Mouse (Mus musculus): ENCODE results near the gene Supt3. TPM values are rescaled to one million over a fixed set of nuclear protein-coding genes. Genes with fewer than 3 reads are reported as not detected.

Gene Supt3
- polyA plus RNA-seq, 1 experiment from 2014 or later = 6.5 TPM

- no peak overlapping the region for H3K27ac ChIP-seq (replicated peaks)
- no peak overlapping the region for H3K4me3 ChIP-seq (replicated peaks)
- WGBS (ENCODE audit: insufficient replicate concordance) = 47% methylated on average over 4 of the region's 4 CpGs
- no peaks in the 10 kb centered on the region for H3K9me3 ChIP-seq (replicated peaks)
- no peak overlapping the region for H3K4me2 ChIP-seq
- ATAC-seq (ENCODE audit: insufficient read depth) = no peak
- H3K27me3 ChIP-seq = no peaks in the 10 kb centered on the region
- H3K9ac ChIP-seq = no peak overlapping the region
- H3K36me3 ChIP-seq (replicated peaks) = no peaks in the 10 kb centered on the region
- no peaks in the 10 kb centered on the region for H3K4me1 ChIP-seq (replicated peaks)
Observed at GRCm38 (mm10) chr17:44973489-44973888, 196.5 kb downstream of the Supt3 start.

- Histone ChIP-seq H3K4me2 (no peak overlapping the region), H3K9ac (no peak overlapping the region), H3K9me3 (replicated peaks) (no peaks in the 10 kb centered on the region), H3K4me1 (replicated peaks) (no peaks in the 10 kb centered on the region), H3K27ac (replicated peaks) (no peak overlapping the region), H3K27me3 (no peaks in the 10 kb centered on the region), H3K36me3 (replicated peaks) (no peaks in the 10 kb centered on the region), H3K4me3 (replicated peaks) (no peak overlapping the region)
- 74% methylated on average over 2 of the region's 2 CpGs for WGBS (ENCODE audit: insufficient replicate concordance)
- no peak for ATAC-seq (ENCODE audit: insufficient read depth)
Observed at GRCm38 (mm10) chr17:44977690-44978089, 200.7 kb downstream of the Supt3 start.

- H3K4me3 ChIP-seq (replicated peaks) = no peak overlapping the region
- no peaks in the 10 kb centered on the region for H3K36me3 ChIP-seq (replicated peaks)
- no peak overlapping the region for H3K9ac ChIP-seq
- H3K4me1 ChIP-seq (replicated peaks) = no peaks in the 10 kb centered on the region
- no peak for ATAC-seq (ENCODE audit: insufficient read depth)
- no peaks in the 10 kb centered on the region for H3K9me3 ChIP-seq (replicated peaks)
- no peak overlapping the region for H3K4me2 ChIP-seq
- H3K27ac ChIP-seq (replicated peaks) = no peak overlapping the region
- WGBS (ENCODE audit: insufficient replicate concordance) = 76% methylated on average over 2 of the region's 2 CpGs
- no peaks in the 10 kb centered on the region for H3K27me3 ChIP-seq
Observed at GRCm38 (mm10) chr17:44987964-44988363, 211.0 kb downstream of the Supt3 start.

GRCm38 (mm10) chr17:45003311-45003710 lies 226.4 kb downstream of the Supt3 start:
- Histone ChIP-seq H3K27ac (replicated peaks) (no peak overlapping the region), H3K9me3 (replicated peaks) (no peaks in the 10 kb centered on the region), H3K36me3 (replicated peaks) (no peaks in the 10 kb centered on the region), H3K4me3 (replicated peaks) (no peak overlapping the region), H3K9ac (no peak overlapping the region), H3K27me3 (no peaks in the 10 kb centered on the region), H3K4me2 (no peak overlapping the region), H3K4me1 (replicated peaks) (no peaks in the 10 kb centered on the region)
- no peak for ATAC-seq (ENCODE audit: insufficient read depth)
- WGBS (ENCODE audit: insufficient replicate concordance) = 79% methylated on average over 4 of the region's 4 CpGs

- Histone ChIP-seq H3K36me3 (replicated peaks) (no peaks in the 10 kb centered on the region), H3K4me2 (no peak overlapping the region), H3K27me3 (no peaks in the 10 kb centered on the region), H3K4me1 (replicated peaks) (no peaks in the 10 kb centered on the region), H3K9ac (no peak overlapping the region), H3K4me3 (replicated peaks) (no peak overlapping the region), H3K9me3 (replicated peaks) (no peaks in the 10 kb centered on the region), H3K27ac (replicated peaks) (no peak overlapping the region)
- ATAC-seq (ENCODE audit: insufficient read depth) = no peak
- WGBS (ENCODE audit: insufficient replicate concordance) = 49% methylated on average over 13 of the region's 13 CpGs
Observed at GRCm38 (mm10) chr17:45004477-45005170, 227.7 kb downstream of the Supt3 start.

GRCm38 (mm10) chr17:45007461-45007860 lies 230.5 kb downstream of the Supt3 start:
- no peak overlapping the region for H3K4me3 ChIP-seq (replicated peaks)
- no peak overlapping the region for H3K27ac ChIP-seq (replicated peaks)
- H3K9me3 ChIP-seq (replicated peaks) = no peaks in the 10 kb centered on the region
- H3K4me1 ChIP-seq (replicated peaks) = no peaks in the 10 kb centered on the region
- WGBS (ENCODE audit: insufficient replicate concordance) = 32% methylated on average over 1 of the region's 1 CpGs
- no peaks in the 10 kb centered on the region for H3K27me3 ChIP-seq
- H3K4me2 ChIP-seq = no peak overlapping the region
- no peak for ATAC-seq (ENCODE audit: insufficient read depth)
- H3K36me3 ChIP-seq (replicated peaks) = no peaks in the 10 kb centered on the region
- H3K9ac ChIP-seq = no peak overlapping the region

- ATAC-seq (ENCODE audit: insufficient read depth) = no peak
- H3K36me3 ChIP-seq (replicated peaks) = no peaks in the 10 kb centered on the region
- no peak overlapping the region for H3K4me3 ChIP-seq (replicated peaks)
- no peaks in the 10 kb centered on the region for H3K27me3 ChIP-seq
- no peak overlapping the region for H3K27ac ChIP-seq (replicated peaks)
- H3K4me1 ChIP-seq (replicated peaks) = no peaks in the 10 kb centered on the region
- H3K9ac ChIP-seq = no peak overlapping the region
- WGBS (ENCODE audit: insufficient replicate concordance) = 49% methylated on average over 4 of the region's 4 CpGs
- H3K4me2 ChIP-seq = no peak overlapping the region
- H3K9me3 ChIP-seq (replicated peaks) = no peaks in the 10 kb centered on the region
Observed at GRCm38 (mm10) chr17:45008663-45009062, 231.7 kb downstream of the Supt3 start.

GRCm38 (mm10) chr17:45010409-45010808 lies 233.5 kb downstream of the Supt3 start:
- Histone ChIP-seq H3K27me3 (no peaks in the 10 kb centered on the region), H3K4me2 (no peak overlapping the region), H3K36me3 (replicated peaks) (no peaks in the 10 kb centered on the region), H3K27ac (replicated peaks) (no peak overlapping the region), H3K4me3 (replicated peaks) (no peak overlapping the region), H3K4me1 (replicated peaks) (no peaks in the 10 kb centered on the region), H3K9me3 (replicated peaks) (no peaks in the 10 kb centered on the region), H3K9ac (no peak overlapping the region)
- no peak for ATAC-seq (ENCODE audit: insufficient read depth)
- 66% methylated on average over 2 of the region's 2 CpGs for WGBS (ENCODE audit: insufficient replicate concordance)

- 57% methylated on average over 4 of the region's 4 CpGs for WGBS (ENCODE audit: insufficient replicate concordance)
- H3K4me1 ChIP-seq (replicated peaks) = no peaks in the 10 kb centered on the region
- H3K27ac ChIP-seq (replicated peaks) = no peak overlapping the region
- H3K4me2 ChIP-seq = no peak overlapping the region
- no peak for ATAC-seq (ENCODE audit: insufficient read depth)
- no peaks in the 10 kb centered on the region for H3K36me3 ChIP-seq (replicated peaks)
- H3K9ac ChIP-seq = no peak overlapping the region
- H3K4me3 ChIP-seq (replicated peaks) = no peak overlapping the region
- H3K9me3 ChIP-seq (replicated peaks) = no peaks in the 10 kb centered on the region
- no peaks in the 10 kb centered on the region for H3K27me3 ChIP-seq
Observed at GRCm38 (mm10) chr17:45016746-45017145, 239.8 kb downstream of the Supt3 start.

- no peak for ATAC-seq (ENCODE audit: insufficient read depth)
- WGBS (ENCODE audit: insufficient replicate concordance) = 57% methylated on average over 8 of the region's 8 CpGs
Observed at GRCm38 (mm10) chr17:45020155-45020930, 243.4 kb downstream of the Supt3 start.

GRCm38 (mm10) chr17:45028441-45028840 lies 251.5 kb downstream of the Supt3 start:
- no peaks in the 10 kb centered on the region for H3K4me1 ChIP-seq (replicated peaks)
- H3K36me3 ChIP-seq (replicated peaks) = no peaks in the 10 kb centered on the region
- H3K27me3 ChIP-seq = no peaks in the 10 kb centered on the region
- no peak overlapping the region for H3K9ac ChIP-seq
- no peaks in the 10 kb centered on the region for H3K9me3 ChIP-seq (replicated peaks)
- no peak overlapping the region for H3K27ac ChIP-seq (replicated peaks)
- no peak overlapping the region for H3K4me2 ChIP-seq
- WGBS (ENCODE audit: insufficient replicate concordance) = 67% methylated on average over 3 of the region's 3 CpGs
- H3K4me3 ChIP-seq (replicated peaks) = no peak overlapping the region
- no peak for ATAC-seq (ENCODE audit: insufficient read depth)

More at GRCm38 (mm10) chr17:45020155-45020930, 243.4 kb downstream of the Supt3 start:
- no peaks in the 10 kb centered on the region for H3K9me3 ChIP-seq (replicated peaks)
- no peak overlapping the region for H3K4me3 ChIP-seq (replicated peaks)
- H3K9ac ChIP-seq = no peak overlapping the region
- no peaks in the 10 kb centered on the region for H3K36me3 ChIP-seq (replicated peaks)
- H3K4me2 ChIP-seq = no peak overlapping the region
- H3K27me3 ChIP-seq = no peaks in the 10 kb centered on the region
- H3K27ac ChIP-seq (replicated peaks) = no peak overlapping the region
- H3K4me1 ChIP-seq (replicated peaks) = no peaks in the 10 kb centered on the region

Measured in liver, embryonic 15.5 days (tissue).